ENCODE assay signal across 23 mouse cellular contexts in genomic region chr15:100814066-100814465, GRCm38 (mm10). TPM values are rescaled to one million over a fixed set of nuclear protein-coding genes. Genes with fewer than 3 reads are reported as not detected.
DNase-seq lines count a peak whose midpoint lies in the region; ATAC-seq lines count a peak whose summit lies in the region.
"Had no signal": no experiment of that assay in that cellular context is flagged by ENCODE, and none has a peak within 500 bp of the region (broad histone marks: within the 10 kb centered on the region; RNA-seq: fewer than 3 reads in every experiment).

No protein-coding gene starts in this region.

- H3K27ac ChIP-seq in brown adipose tissue, adult 24 weeks (replicated peaks; ENCODE audit: low read depth, low read length) = peak overlapping the region; percentile 48
- no peak overlapping the region for H3K27ac ChIP-seq in intestine, embryonic 16.5 days (ENCODE audit: low read length)
- H3K27ac ChIP-seq: forebrain, embryonic 12.5 days; heart, embryonic 13.5 days; hindbrain, embryonic 13.5 days; limb, embryonic 13.5 days; liver, embryonic 13.5 days; lung, embryonic 15.5 days; macrophage; neural tube, embryonic 12.5 days had no signal

- WGBS in intestine, embryonic 16.5 days = 71% methylated on average over 7 of the region's 7 CpGs

- H3K9me3 ChIP-seq in intestine, embryonic 16.5 days (ENCODE audit: control insufficient read depth, low read length) = no peaks in the 10 kb centered on the region
- H3K9me3 ChIP-seq: forebrain, embryonic 12.5 days; hindbrain, embryonic 13.5 days; liver, embryonic 13.5 days; lung, embryonic 15.5 days; neural tube, embryonic 12.5 days had no signal

- H3K36me3 ChIP-seq in intestine, embryonic 16.5 days (ENCODE audit: control insufficient read depth, insufficient read depth, low read length) = no peaks in the 10 kb centered on the region
- H3K36me3 ChIP-seq: heart, embryonic 13.5 days; liver, embryonic 13.5 days; lung, embryonic 15.5 days had no signal

- no peak for ATAC-seq in intestine, embryonic 16.5 days
- ATAC-seq: inflammation-experienced regulatory T-cells, adult 6 months had no signal

- H3K4me1 ChIP-seq in brown adipose tissue, adult 24 weeks (ENCODE audit: control insufficient read depth, insufficient read depth, insufficient read length, low read length) = 0 out of 2 replicates have a peak, but pooled peaks cover 2% of the 10 kb centered on the region
- H3K4me1 ChIP-seq in intestine, embryonic 16.5 days (ENCODE audit: control insufficient read depth, insufficient read depth, low read length) = 0 out of 2 replicates have a peak, but pooled peaks cover 10% of the 10 kb centered on the region
- H3K4me1 ChIP-seq: neural tube, embryonic 12.5 days had no signal

- H3K9ac ChIP-seq in intestine, embryonic 16.5 days (ENCODE audit: low read depth, low read length) = no peak overlapping the region
- H3K9ac ChIP-seq: forebrain, embryonic 12.5 days; heart, embryonic 13.5 days; hindbrain, embryonic 13.5 days; limb, embryonic 13.5 days; liver, embryonic 13.5 days; lung, embryonic 15.5 days; neural tube, embryonic 12.5 days had no signal

- peak; percentile 22 for DNase-seq in gastrocnemius, postnatal 14 days
- DNase-seq in gastrocnemius, postnatal 36 days = no peak
- DNase-seq in ovary, adult 18-20 months (ENCODE audit: low spot score) = peak; percentile 16
- no peak for DNase-seq in ovary, postnatal 14 days (ENCODE audit: low spot score)
- no peak for DNase-seq in frontal cortex, postnatal 36 days (ENCODE audit: low spot score in 2 of 2)
- DNase-seq: kidney, adult 8-10 months; kidney, postnatal 14 days; liver, embryonic 13.5 days; right cerebral cortex, postnatal 14 days; spleen, adult 18-20 months; thymus, adult 18-20 months had no signal

- intact Hi-C loops in gastrocnemius, postnatal 14 days (cut with DNase I; ENCODE audit: low total_unique reads) = no loop called here
- intact Hi-C loops in gastrocnemius, postnatal 36 days (cut with DNase I) = no loop called here

- no peak overlapping the region for H3K4me3 ChIP-seq in brown adipose tissue, adult 24 weeks (ENCODE audit: insufficient read depth, low read depth, low read length)
- no peak overlapping the region for H3K4me3 ChIP-seq in intestine, embryonic 16.5 days (ENCODE audit: low read length)
- H3K4me3 ChIP-seq: forebrain, embryonic 12.5 days; heart, embryonic 13.5 days; hindbrain, embryonic 13.5 days; limb, embryonic 13.5 days; liver, embryonic 13.5 days; lung, embryonic 15.5 days; neural tube, embryonic 12.5 days had no signal

- H3K4me2 ChIP-seq in intestine, embryonic 16.5 days (ENCODE audit: low read depth, low read length) = no peak overlapping the region
- H3K4me2 ChIP-seq: forebrain, embryonic 12.5 days; heart, embryonic 13.5 days; hindbrain, embryonic 13.5 days; limb, embryonic 13.5 days; liver, embryonic 13.5 days; lung, embryonic 15.5 days; midbrain, embryonic 11.5 days; neural tube, embryonic 12.5 days had no signal

- no peaks in the 10 kb centered on the region for H3K27me3 ChIP-seq in intestine, embryonic 16.5 days (replicated peaks; ENCODE audit: control insufficient read depth, insufficient read depth, low read length)
- H3K27me3 ChIP-seq: hindbrain, embryonic 13.5 days; limb, embryonic 13.5 days; liver, embryonic 13.5 days; lung, embryonic 15.5 days; neural tube, embryonic 12.5 days had no signal

RNA-seq across cellular contexts. Expression of gene Slc4a8, which starts 52.5 kb away (rescaled TPM):
- 1 to 10 TPM; 2.0 to 6.0 TPM for total RNA-seq in gastrocnemius, postnatal 14 days (2021)
- 1 to 10 TPM; 1.6 to 2.0 TPM for total RNA-seq in gastrocnemius, postnatal 36 days (2021)
- 0.91 and 3.2 TPM in 2 replicates for polyA plus RNA-seq in brown adipose tissue, adult 24 weeks (2012; ENCODE audit: insufficient read depth, insufficient read length, missing spikeins)
- polyA plus RNA-seq in intestine, embryonic 16.5 days (2015; fragmentation: Nextera tagmentation; extraction: Ambion mirVana) = 3.2 and 4.5 TPM in 2 replicates

RNA-seq across cellular contexts. Expression of gene Scn8a, which starts 55.6 kb away (rescaled TPM):
- under 1 TPM; 0.37 to 1.00 TPM for total RNA-seq in gastrocnemius, postnatal 14 days (2021)
- under 1 TPM in 1 of 2 experiments, not detected in 1; 0.43 TPM for total RNA-seq in gastrocnemius, postnatal 36 days (2021)
- 1.3 TPM in 1 of 2 replicates, not detected in the other for polyA plus RNA-seq in brown adipose tissue, adult 24 weeks (2012; ENCODE audit: insufficient read depth, insufficient read length, missing spikeins)
- polyA plus RNA-seq in intestine, embryonic 16.5 days (2015; fragmentation: Nextera tagmentation; extraction: Ambion mirVana) = 0.95 and 1.1 TPM in 2 replicates
- polyA plus RNA-seq: C2C12, macrophage had no signal

Comparison
In these comparisons a context has a peak if more than half of its experiments do, and no peak if none do; other contexts are left out.
1. DNase-seq: peak in gastrocnemius, postnatal 14 days (single experiment) and ovary, adult 18-20 months (single experiment); none in gastrocnemius, postnatal 36 days (0 of 2), ovary, postnatal 14 days (single experiment) and frontal cortex, postnatal 36 days (0 of 2).